Mouse (Mus musculus): ENCODE data around the gene Cldnd1.

GRCm38 (mm10) chr16:58756191-58756590, 28.5 kb downstream of the Cldnd1 start:
- TF ChIP-seq CTCF (IDR thresholded peaks at IDR 0.05; ENCODE audit: control insufficient read depth, insufficient read depth, insufficient read length) (no peak), MYOG (IDR thresholded peaks at IDR 0.05; ENCODE audit: control insufficient read depth, extremely low read depth, insufficient read length) (no peak), MYOD1 (IDR thresholded peaks at IDR 0.05; ENCODE audit: control insufficient read depth, insufficient read length, low read depth) (no peak), MAX (IDR thresholded peaks at IDR 0.05) (no peak)

All from C2C12 (cell line).